Mouse (Mus musculus) bone marrow macrophage, adult 2 months (primary cell): ENCODE data around the gene Tmem206. TPM values are rescaled to one million over a fixed set of nuclear protein-coding genes. Genes with fewer than 3 reads are reported as not detected.

ENCODE experiments used
- H3K27ac ChIP-seq: 2 replicates; pipeline ENCODE4 v1.5.1; 2012; ENCODE audit warnings: low read depth, low read length; ENCODE audit not compliant: insufficient read depth
- H3K4me1 ChIP-seq: 2 replicates; pipeline ENCODE4 v1.6.1; 2012; ENCODE audit warnings: low read length; ENCODE audit not compliant: control insufficient read depth, insufficient read depth
- H3K4me3 ChIP-seq: 2 replicates; pipeline ENCODE4 v1.5.1; 2012; ENCODE audit warnings: mild to moderate bottlenecking, low read length, moderate library complexity; ENCODE audit not compliant: insufficient read depth
- CTCF ChIP-seq: IDR thresholded peaks from 2 replicates; pipeline ENCODE4 v1.5.1; 2012; ENCODE audit warnings: low read depth, mild to moderate bottlenecking, low read length, moderate library complexity
- POLR2A ChIP-seq: IDR thresholded peaks from 2 replicates; pipeline ENCODE4 v1.6.1; 2012; ENCODE audit warnings: mild to moderate bottlenecking, low read depth, low read length, borderline replicate concordance
- polyA plus RNA-seq: library from polyadenylated mRNA; stranded (reverse); fragments of >200 nt; gene quantifications from 2 replicates; pipeline ENCODE4 v1.2.4, GENCODE M21; 2012; ENCODE audit not compliant: missing spikeins, insufficient read depth, insufficient read length

Gene Tmem206
- polyA plus RNA-seq, 1 experiment = 37.6 TPM

DNA sequence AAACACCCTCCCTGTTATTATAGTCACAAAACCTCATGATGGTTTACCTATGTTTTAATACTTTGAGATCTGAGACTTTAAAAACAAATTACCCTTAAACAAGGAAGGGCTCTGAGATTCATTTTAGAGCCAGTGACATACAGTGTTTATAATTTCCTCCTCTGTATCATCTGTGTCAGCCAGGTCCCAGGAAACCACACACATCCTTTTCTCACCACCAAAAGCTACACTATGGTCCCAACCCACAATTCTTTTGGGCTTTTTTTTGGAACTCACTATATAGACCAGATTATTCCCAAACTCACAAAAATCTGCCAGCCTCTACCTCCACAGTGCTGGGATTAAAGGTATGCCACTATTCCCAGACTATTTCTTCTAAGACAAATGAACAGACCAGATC is 43.4 kb downstream of the Tmem206 start:
- Histone ChIP-seq H3K27ac (no peak overlapping the region), H3K4me3 (no peak overlapping the region), H3K4me1 (peaks cover 3% of the 10 kb centered on the region; the same call in 1 of the 2 replicates)
- no peak for TF ChIP-seq CTCF
- TF ChIP-seq POLR2A = no peak

DNA sequence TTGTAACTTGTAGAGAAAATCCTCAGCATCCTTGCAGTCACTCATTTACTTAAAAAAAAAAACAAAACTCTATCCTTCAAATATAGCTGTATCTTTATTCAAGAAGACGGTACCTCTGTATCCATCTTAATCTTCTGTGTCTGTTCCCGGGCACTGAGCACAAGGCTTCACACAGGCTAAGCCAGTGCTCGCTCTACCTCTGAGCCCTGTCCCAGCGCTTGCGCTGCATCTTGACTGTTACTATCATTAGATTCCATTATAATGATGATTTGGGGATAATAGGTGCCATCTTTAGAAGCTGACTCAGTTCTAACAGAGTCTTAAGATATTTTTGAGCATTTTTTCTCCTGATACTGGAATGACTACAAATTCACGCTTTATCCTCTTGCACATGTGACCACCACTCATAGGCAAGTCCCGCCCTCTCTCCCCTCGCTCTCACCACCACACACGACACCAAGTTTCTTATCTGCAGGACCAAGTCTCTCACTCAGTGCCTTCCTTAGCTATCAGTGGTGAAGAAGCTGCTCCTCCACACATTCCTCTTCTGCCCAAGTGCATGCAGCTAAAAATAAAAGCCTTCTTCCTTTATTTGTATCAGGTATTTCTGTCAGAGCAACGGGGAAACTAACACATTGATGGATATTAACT is 49.4 kb downstream of the Tmem206 start:
- no peak overlapping the region for H3K27ac ChIP-seq
- H3K4me3 ChIP-seq = no peak overlapping the region
- peaks cover 11% of the 10 kb centered on the region for H3K4me1 ChIP-seq
- no peak for TF ChIP-seq POLR2A
- TF ChIP-seq CTCF = no peak

DNA sequence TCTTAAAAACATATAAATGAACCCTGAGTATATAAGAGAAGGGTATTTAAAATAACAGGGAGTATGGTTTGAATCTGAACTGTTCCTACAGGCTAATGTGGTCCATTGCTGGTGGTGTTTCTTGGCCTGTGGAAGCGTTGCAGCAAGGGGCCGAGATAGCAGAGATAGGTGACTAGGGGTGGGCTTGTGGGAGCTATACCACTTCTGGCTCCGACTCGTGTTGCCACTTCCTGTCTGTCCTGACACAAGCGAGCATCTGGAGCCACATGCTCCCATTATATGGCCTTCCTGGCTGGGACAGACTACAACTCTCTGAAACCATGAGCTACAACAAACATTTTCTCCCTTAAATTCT is 49.9 kb downstream of the Tmem206 start:
- Histone ChIP-seq H3K4me1 (peaks cover 11% of the 10 kb centered on the region), H3K4me3 (no peak overlapping the region), H3K27ac (no peak overlapping the region)
- TF ChIP-seq CTCF = no peak
- TF ChIP-seq POLR2A = no peak

DNA sequence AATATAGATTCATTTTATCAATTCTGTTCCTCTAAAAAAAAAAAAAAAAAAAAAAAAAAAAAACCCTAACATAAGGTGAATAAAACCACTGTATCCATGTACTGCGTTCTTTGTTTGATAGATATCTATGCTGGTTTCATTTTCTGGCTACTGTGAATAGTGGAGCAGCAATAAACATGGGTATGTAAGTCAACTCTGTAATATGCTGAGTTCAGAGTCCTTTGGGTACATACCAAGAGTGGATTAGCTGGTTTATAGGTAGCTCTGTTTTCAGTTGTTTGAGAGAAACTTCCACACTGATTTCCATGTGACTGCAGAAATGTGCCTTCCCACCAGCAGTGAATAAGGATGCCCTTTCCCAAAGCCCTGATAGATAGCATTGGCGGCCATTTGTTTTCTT is 52.4 kb downstream of the Tmem206 start:
- no peak for TF ChIP-seq POLR2A
- peaks cover 16% of the 10 kb centered on the region for H3K4me1 ChIP-seq
- no peak overlapping the region for H3K4me3 ChIP-seq
- no peak overlapping the region for H3K27ac ChIP-seq

DNA sequence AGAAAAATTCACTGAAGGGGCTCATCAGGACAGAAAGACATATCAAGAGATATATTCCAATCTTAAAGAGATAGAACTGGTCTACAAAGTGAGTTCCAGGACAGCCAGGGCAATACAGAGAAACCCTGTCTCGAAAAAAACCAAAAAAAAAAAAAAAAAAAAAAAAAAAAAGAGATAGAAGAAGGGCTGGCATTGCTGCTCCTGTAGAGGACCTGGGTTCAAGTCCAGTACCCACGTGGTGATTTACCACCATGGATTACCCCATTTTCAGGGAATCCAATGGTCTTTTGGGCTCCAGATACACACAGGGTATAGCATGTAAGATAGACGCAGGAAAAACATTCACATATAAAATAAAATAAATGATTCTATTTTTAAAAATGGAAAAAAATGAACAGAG is 55.1 kb downstream of the Tmem206 start:
- Histone ChIP-seq H3K4me3 (no peak overlapping the region), H3K27ac (no peak overlapping the region), H3K4me1 (peaks cover 11% of the 10 kb centered on the region)
- TF ChIP-seq POLR2A (no peak), CTCF (no peak)

DNA sequence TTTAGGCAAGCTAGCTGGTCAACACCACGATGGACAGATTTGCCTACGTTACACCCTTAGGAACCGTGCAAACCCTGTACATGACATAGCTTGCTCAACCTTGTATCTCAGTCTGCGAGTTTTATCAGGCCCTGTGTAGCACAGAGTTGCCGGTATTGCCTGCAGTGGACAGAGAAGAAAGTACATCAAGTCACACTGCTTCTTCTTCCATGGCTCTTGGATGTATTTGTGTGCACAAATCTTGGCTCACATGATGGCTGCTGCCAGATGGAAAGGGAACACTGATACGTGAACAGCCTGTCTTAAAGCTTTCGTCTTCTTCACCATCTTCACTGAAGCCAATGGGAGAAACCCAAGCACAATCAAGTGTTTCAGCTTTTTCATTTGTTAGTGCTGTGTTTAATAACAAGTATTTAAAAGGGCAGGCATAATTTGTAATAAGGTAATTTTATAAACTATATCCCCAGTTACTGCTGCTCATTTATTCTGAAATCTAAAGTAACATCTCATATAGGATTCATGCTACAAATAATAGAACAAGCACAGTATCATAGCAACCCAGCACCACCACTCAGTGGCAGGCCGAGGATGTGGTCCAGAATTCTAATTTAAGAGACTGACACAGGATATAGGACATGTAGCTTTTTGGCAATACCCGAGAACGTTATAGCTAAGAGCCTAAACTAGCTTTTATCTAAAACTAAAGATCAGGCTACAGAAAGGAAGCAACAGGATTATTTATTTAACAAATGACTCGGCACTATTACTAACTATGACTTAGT is 56.4 kb downstream of the Tmem206 start:
- TF ChIP-seq CTCF = no peak
- TF ChIP-seq POLR2A = no peak
- H3K27ac ChIP-seq = no peak overlapping the region
- H3K4me3 ChIP-seq = no peak overlapping the region
- H3K4me1 ChIP-seq = peaks cover 11% of the 10 kb centered on the region

DNA sequence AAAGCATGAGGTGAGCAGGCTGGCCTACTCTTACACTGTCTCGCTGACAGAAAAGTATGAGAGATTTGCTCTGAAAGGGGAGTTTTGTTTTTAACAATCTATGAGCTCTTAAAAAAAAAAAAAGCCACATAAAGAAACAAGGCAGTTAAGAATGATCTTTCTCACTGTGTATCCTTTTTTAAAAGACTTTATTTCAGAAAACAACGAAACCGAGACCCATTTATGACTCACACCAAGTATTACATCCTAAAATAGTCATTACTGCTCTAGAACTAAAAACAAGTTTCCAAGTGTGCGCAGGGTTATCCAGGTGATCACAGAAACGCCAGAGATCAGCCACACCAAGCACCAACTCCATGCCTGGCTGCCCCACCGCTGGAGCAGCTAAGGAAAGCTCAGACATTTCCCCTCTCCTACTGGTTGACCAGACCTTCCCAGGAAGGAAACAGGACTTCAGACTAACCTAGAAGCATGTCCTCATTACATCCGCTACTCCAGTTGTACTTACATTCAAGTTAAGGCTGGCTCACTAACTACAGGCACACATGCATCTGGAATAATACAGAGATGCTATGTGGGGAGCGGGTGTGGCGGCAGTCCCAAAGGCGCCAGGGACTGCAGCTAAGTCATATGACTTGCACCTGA is 59.2 kb downstream of the Tmem206 start:
- Histone ChIP-seq H3K27ac (no peak overlapping the region), H3K4me3 (no peak overlapping the region), H3K4me1 (peaks cover 11% of the 10 kb centered on the region)
- TF ChIP-seq POLR2A (no peak), CTCF (no peak)

DNA sequence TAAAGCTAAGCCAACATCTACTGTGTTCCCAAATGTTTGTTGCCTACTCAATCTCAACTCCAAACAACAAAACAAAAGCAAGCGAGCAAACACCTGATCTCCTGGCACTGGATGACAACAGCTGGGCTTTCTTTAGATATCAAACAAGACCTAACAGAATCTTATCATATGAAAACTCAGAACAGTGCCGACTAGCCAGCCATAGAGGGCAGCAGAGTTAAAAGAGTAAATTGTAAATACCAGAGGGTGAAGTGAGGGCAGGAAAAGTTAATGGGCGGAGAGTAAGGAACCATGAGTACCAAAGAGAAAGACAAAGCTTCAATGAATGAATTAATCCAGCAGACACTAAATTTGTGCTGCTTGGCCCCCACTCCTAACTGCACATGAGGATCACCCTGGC is 65.6 kb downstream of the Tmem206 start:
- Histone ChIP-seq H3K4me1 (peaks cover 9% of the 10 kb centered on the region), H3K27ac (no peak overlapping the region), H3K4me3 (no peak overlapping the region)
- TF ChIP-seq CTCF (no peak), POLR2A (no peak)

DNA sequence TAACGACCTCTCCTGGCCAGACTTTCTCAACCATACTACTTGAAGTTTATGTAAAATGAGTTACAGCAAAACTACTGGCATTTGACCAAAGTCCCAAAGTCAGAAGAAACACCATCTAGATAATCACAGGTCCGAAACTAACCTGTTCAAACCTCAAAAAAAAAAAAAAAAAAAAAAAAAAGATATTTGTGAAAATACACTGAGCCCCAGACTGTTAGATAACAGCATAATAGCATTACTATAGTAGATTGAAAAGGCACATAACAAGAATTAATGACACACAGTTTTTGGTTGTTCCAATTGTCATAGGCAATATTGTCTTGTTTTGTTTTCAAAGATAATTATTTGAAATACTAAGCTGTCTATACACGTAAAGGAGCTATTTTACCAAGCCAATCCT is 67.8 kb downstream of the Tmem206 start:
- TF ChIP-seq POLR2A (no peak), CTCF (no peak)
- peaks cover 9% of the 10 kb centered on the region for H3K4me1 ChIP-seq
- no peak overlapping the region for H3K4me3 ChIP-seq
- H3K27ac ChIP-seq = no peak overlapping the region

DNA sequence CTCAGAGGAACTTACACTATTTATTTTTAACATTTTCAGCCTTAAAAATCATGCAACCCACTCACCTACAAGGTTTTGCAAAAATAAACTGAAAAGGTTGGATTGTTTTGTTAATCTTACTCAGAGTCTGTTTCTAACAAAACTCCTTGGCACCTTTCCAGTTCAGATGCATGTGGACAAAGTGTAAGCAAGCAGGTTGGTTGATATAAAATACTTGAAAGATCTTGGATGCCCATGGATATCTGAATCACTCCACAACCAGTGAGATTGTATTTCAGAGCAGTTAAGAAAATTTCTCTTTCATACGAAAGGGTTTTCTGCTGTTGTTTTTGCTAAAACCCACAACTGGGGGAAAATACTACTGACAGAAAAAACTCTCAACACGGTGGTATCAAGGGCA is 68.4 kb downstream of the Tmem206 start:
- peaks cover 9% of the 10 kb centered on the region for H3K4me1 ChIP-seq
- peak overlapping the region; percentile 39 for H3K4me3 ChIP-seq
- no peak overlapping the region for H3K27ac ChIP-seq
- TF ChIP-seq POLR2A (no peak), CTCF (no peak)
